Mouse (Mus musculus) adrenal gland, postnatal 14 days (tissue): ENCODE measurements around the gene Cd52. TPM values are rescaled to one million over a fixed set of nuclear protein-coding genes. Genes with fewer than 3 reads are reported as not detected.

Experiments used
- DNase-seq: peaks from one replicate; pipeline ENCODE4 v3.0.0; 2021; ENCODE audit warnings: mixed read lengths
- total RNA-seq: library from RNA; stranded (reverse); gene quantifications from 2 replicates; pipeline ENCODE4 v1.2.3, GENCODE M21; 2021

The Cd52 gene
- total RNA-seq, 1 experiment from 2014 or later = 9.3 TPM

DNA sequence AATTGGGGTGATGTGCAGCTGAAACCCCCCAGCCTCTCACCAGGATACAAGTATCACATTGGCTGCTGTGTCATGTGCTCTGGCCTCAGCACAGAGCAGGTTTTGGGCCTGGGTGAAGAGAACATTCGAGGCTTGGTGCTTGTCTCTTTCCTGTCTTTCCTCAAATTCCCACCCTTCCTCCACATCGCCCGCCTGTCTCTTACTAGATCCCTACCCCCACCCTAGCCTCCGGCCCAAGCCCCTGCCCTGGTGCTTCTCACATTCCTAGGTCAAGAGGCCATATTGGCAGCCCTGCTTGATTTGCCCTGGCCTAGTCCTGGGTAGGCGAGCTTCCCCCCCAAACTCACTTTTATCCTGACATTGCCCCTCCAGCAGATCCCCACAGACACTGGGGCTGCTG is 24.2 kb upstream of the Cd52 start:
- no peak for DNase-seq

DNA sequence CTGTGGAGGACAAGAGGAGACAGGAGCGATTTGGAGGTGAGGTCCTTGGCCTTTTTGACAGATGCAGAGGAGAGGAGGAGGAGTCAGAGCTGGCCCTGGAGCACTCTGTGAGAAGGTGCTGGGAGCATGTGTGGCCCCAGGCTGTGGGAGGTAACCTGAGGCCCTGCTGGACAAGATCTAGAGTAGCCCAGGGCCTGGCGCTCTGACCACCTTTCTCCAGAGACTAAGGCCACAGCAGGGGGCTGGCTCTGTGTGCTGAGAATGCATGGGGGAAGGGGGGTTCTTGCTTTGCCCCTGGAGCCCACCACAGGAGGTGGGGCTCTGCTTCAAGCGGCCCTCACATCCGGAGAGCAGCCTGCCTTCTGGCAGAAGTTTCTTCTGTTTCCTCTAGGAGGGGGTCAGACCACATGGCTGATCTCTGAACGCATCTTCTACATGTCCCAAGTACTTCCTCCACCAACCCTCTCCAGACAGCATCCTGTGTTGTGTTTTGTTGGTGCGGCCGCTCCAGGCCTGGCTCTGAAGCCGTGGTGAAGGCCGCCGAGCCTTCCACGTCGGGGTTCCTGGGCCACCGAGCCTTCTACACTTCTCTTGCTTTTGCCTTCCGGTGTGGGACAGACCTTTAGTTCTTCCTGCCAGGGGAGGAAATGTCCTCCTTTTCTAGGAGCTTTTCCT is 23.4 kb upstream of the Cd52 start:
- no peak for DNase-seq

DNA sequence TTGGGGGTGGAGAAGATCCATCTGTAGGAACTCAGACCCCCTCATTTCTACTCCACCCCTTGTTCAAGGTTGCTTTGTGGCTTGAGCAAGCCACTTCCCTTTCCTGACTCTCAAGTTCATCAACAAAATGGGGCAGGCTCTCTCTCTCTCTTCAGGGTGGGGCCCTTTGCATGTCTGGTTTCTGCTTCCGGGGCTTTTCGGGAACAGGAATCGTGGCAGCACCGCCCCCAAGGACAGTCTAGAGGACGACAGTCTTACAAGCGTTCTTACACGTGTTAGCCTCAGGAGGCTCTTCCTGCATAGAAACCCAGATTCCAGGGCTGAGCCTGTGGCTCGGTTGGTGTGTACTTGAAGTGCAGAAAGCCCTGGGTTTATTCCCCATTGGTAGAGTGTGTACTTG is 22.1 kb upstream of the Cd52 start:
- no peak for DNase-seq

DNA sequence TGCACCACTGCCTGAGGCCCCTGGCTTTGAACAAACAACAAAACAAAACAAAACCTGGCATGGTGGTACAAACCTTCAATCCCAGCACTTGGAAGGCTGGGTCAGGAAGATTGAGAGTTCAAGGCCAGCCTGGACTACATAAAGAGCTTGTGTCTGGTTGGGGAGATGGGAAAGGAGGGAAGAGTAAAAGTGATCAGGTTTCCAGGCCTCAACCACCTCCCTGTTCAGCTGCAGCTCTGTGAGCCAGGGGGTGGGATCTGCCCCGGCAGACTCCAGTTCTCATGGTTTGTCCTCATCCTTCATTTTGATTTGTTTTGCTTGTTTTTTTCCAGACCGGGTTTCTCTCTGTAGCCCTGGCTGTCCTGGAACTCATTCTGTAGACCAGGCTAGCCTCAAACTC is 21.6 kb upstream of the Cd52 start:
- no peak for DNase-seq

DNA sequence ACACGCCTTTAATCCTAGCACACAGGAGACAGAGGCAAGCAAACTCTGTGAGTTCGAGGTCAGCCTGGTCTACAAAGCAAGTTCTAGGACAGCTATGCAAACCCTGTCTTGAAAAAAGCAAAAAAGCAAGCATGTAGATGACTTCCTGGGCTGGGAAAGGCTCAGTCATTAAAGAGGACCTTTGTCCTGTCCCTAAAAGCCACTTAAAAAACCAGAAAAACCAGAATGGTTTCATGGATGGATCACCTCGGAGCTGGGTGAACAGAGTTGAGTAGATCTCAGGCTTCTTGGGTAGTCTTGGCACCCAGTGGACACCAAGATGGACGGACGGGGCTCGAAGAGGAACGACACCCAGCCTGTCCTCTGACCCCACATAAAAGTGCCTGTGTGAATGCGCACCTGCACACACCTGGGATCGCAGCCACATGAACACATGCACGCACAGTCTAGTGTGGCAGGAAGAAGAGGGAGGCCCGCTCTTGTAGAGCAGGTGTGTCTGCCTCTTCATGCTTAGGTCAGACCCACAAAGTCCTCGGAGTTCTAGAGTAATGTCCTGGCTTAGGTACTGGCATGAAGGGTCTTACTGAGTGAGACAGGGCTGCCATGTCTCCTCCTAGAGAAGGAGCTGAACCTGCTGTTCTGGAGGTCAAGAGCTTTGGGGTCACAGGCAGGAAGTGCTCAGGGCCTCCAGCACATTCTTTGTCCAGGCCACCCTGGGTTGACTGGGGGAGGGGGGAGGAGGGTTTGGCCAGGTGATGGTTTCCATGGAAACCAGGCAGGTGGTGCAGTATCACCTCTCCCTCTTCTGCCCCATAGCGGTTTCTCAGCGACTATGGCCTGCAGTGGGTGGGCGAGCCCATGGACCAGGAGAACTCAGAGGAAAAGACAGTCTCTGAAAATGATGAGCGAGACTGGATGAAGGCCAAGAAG is 20.6 kb upstream of the Cd52 start:
- DNase-seq = no peak

DNA sequence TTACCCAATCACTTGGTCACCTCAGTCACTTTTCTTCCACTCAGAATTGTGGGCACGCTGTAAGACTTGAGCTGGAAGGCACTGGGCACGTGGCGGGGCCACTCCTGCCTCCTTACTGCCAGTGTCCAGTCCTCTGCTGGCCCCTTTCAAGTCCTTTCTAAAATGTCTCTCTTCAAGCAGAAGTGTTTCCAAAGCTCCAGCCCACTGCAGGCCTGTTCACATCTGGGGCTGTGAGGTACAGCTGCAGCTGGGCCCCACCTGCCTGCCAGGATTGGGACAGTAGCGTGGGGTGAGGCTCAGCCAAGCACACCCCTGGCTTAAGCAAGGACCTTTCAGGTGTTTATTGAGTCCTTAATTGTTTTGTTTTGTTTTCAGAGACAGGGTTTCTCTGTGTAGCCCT is 19.2 kb upstream of the Cd52 start:
- no peak for DNase-seq

DNA sequence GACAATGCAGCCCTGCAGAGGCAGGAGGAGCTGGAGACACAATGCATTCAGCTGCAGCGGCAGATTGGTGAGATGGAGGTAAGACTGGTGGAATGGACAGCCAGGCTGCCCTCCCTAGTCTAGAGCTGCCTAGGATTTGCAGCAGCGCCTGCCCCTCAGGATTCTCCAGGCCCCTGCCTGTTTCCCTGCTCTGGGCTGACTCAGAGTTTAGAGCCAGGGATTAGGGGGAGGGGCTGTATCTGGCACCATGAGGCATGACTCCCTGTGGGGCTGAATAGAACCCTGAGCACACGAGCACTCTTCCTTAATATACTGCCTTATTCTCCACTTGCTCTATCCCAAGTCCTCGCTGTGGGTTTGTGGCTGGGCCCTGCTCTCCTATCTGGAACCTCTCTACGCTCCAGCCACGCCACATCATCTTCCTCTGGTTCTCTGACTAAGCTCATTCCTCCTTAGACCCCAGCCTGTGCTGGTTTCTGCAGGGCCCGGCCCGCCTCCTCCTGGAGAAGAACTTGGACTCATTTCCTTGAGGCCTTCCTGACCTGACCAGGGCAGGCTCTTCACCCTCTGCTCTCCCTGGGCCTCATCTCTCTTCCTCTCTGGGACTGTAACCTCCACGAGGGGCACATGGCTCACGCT is 18.6 kb upstream of the Cd52 start:
- no peak for DNase-seq

DNA sequence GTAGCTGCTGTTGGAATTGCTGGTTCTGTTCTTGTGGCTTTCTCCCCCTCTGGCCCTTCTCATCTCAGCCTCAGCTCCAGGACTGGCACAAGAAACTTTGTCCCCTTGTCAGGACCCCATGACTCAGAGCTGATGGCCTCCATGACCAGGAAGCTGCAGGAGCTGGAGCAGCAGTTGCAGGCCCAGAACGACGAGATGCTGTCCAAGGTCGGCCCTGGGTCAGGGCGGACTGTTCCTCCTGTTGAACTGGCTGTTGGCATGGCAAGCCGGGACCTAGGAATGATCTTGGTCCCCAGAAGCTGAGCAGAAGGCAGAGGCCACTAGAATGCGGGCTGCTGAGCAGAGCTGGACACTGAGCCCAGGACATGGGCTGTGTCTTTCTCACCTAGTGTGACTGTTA is 17.5 kb upstream of the Cd52 start:
- no peak for DNase-seq

DNA sequence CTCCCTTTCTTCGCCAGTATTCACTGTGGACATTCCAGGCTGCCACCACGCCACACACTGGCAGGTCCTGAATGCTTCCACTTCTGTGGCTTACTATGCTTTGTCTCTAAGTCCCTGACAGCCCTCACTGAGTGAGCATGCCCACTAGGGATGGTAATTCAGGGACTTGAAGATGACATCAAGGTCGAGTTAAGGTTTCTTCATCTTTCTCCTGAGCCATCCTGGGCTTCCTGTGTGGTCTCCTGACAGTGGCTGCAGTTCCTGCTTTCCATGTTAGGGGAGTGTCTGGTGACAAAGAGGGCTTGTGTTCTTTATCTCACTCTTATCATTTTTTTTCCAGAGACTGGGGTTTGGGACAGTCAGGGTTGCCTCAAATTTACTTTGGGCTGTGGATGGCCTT is 15.8 kb upstream of the Cd52 start:
- DNase-seq = no peak

DNA sequence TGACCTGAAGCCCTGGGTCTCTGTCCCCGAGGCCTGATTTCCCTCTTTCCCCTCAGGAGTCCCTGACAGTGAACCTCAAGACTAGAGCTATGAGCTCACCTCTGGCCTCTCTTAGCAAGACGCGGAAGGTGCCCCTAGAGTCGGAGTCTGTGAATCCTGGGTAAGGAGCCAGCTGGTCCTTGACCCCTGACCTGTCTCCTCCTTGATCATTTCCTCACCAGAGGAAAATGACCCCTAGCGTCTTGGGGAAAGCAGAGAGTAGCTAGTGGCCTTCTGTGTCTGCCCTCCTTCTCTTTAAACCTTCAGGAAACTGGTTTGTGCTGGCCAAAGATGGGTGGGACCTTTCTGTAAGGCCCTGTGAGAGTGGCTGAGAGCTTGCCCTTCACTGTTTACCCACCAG is 13.3 kb upstream of the Cd52 start:
- no peak for DNase-seq

DNA sequence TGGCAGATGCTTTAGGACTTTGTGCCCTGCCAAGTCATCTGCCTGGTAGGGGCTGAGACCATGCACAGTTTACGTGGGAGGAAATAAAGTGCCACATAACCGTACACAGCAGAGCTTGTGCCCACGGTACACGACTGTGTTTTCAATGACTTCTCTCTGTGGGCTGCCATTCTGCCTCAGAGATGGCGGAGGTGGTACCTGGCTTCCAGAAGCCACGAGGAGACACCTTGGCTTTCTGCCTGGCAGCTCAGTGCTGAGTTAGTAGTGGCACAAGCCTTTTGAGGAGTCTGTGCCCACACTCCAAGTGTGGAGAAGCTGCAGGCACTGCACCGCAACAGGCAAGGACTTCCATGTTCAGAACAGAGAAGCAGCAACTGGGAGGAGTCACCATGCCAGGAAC is 12.8 kb upstream of the Cd52 start:
- DNase-seq = no peak

DNA sequence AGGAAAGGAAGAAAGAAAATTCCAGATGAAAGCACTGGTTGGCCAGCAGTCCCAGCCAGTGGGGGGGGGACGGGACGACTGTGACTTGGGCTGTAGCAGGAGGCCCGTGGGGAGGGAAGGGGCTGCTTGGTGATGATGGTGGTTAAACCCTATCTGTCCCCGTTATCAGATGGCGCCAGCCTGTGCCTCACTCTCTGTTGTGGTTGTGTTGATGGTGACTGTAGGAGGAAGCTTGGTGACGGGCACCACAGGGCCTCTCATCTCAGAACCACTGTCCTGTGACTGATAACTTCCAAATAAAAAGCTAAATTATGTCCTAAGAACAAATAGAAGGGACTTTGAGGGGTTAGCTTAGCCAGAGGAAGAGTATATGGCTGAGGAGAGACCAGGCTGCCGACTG is 11.2 kb upstream of the Cd52 start:
- DNase-seq = no peak

DNA sequence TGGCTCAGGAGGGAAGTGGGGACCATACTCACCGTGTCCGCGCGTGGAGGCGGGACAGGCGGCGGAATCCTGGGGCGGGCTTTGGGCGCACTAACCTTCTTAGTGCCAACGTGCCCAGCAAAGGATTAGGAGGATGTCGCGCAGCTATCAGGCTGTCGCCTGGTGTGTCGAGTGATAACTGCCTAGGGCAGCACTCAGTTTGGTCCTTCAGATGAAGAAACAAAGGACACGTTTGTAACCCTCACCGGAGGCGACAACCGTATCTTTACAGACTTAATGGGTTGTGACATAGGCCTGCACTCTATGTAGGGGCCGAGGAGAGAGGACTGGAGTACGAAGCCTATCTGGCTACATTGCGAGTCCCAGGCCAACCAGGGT is 7.8 kb upstream of the Cd52 start:
- no peak for DNase-seq

DNA sequence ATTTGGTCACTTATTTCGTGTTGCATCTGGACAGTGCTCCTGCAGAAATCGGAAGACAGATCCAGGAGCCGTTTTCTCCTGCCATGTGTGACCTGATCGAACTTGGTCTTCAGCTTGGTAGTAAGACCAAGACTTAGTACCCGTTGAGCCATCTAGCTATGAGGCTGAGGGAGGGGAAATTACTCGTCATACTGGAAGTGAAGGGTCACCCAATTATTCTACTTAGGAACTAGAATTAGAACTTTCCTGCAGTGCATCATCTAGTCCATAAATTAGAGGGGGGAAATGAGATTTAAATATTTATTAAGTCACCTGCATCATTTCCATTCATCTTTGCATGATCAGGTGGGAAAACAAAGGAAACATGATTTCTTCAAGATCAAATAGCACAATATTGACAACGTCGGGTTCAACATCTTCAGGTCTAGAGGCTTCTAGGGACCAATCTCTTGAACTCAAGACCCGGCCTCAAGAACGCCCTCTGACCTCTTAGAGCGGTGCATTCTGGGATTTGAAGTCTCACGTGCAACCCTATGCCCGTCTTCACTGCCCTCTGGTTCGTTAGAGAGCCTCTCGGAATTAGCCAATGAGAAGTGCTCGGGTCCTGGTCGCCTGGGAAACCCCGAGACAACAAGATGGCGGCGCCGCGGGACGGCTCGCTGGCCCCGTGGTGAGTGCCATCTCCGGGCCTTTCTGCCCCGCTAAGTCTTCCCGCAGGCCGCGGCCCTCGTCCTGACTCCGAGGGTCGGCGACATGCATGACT is 7.3 kb upstream of the Cd52 start, which contains the start of gene Ubxn11:
TSS of gene Ubxn11 (plus strand) at position 592 of the 763 bp plus-strand sequence.
- DNase-seq = peak; percentile 95

DNA sequence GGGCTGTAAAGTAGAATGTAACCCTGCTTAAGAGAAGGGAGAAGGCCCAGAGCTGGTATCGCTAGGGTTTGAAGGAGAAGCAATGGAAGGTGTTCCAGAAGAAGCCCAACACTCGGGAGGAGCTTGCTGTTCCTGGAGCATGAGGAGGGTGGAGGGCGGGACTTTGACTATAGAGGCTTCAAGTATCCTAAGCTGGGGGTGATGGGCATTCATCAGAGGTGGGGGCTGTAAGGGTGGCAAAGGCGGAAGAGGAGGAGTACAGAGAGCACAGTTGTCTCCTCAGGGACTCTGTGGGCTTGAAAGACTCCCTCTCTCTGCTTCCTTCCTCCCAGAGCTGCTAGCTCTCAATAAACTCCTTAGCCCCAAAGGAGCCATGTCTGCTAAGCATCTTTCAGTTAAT is 5.4 kb upstream of the Cd52 start:
- DNase-seq = no peak

DNA sequence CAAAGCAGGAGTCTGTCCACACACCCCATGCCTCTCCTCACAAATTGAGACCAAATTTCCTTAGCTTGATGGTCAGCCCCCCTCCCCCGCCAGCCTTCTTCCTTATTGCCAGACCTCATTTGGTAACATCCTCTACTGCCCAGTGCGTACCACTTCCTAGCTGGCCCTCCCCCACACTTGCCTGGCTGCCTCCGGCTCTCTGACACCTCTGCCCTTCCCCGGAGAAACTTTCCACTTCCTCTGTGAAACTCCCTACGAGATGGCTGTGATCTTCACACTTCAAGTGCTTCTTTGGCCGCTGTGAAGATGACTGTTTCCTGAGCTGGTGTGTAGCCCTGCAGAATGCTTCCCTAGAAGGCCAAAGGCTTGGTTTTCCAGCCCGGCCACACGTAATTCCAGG is 3.7 kb upstream of the Cd52 start:
- DNase-seq = peak; percentile 61

DNA sequence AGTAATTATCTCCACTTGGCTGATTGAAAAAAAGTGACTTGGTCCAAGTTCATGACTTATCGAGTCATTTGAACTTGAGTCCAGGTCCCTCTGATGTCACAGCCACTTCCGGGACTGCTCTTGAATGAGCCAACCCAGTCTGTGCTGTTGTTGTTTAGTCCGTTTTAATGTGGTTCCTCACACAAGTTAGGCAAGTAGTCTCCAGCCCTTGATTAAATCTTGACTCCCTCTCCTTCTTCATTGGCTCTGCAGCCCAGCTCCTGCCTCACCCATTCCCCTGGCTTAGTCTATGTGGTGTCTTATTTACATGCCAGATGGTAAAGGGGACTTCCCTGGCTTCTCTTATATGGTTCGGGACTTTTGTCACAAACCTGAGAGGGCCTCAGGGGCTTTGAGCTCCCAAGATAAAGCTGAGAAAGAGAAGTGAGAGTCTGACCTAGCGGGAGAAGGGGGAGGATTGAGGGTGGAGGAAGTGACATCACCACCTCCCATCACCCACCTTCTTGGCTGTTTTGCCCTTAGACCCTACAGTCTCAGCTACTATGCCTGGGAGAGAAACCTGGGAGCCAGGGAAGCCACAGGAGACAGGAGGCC is 2.2 kb upstream of the Cd52 start:
- no peak for DNase-seq

DNA sequence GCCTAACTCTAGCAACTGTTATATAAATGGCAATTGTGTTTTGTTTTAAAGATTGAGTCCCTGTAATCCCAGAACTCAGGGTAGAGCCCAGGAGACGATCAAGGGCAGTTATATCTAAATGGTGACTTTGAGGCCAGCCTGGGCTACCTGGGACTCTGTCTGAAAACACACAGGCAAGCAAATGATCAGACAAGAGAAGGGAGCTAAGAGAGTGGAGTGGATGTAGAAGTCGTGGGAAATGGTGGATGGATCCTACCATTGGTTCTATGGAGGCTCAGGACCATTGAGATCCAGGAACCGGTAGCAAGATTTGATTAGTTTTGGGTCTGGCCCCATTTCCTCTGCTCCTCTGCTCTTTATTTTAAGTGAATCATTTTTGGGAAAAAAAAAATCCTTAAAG is 1.2 kb upstream of the Cd52 start:
- no peak for DNase-seq

DNA sequence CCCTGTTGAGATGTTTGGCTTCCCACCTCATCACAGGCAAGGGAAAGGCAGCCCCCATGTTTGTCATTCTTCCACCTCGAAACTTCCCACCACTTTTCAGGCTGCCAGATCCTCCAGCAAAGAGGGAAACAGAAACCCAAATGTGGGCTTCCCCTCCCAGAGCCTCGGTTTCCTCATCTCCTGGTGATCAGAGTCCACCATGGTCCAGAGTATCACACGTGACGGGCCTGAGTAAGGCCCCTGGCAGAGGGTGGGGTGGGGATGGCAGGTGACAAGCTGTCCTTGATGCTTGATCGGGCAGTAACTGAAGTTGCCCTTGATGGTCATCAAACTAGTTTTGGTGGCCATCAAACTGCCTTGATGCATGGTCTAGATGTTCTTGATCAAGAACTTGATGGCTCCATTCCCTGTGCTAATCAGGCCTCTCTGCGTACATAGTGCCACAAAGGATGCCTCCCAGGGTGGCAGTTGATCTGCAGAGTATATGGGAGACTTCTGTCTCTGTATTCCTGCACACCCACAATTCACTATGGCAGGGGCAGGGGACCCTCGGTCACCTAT is 798 bp downstream of the Cd52 start:
- DNase-seq = no peak

DNA sequence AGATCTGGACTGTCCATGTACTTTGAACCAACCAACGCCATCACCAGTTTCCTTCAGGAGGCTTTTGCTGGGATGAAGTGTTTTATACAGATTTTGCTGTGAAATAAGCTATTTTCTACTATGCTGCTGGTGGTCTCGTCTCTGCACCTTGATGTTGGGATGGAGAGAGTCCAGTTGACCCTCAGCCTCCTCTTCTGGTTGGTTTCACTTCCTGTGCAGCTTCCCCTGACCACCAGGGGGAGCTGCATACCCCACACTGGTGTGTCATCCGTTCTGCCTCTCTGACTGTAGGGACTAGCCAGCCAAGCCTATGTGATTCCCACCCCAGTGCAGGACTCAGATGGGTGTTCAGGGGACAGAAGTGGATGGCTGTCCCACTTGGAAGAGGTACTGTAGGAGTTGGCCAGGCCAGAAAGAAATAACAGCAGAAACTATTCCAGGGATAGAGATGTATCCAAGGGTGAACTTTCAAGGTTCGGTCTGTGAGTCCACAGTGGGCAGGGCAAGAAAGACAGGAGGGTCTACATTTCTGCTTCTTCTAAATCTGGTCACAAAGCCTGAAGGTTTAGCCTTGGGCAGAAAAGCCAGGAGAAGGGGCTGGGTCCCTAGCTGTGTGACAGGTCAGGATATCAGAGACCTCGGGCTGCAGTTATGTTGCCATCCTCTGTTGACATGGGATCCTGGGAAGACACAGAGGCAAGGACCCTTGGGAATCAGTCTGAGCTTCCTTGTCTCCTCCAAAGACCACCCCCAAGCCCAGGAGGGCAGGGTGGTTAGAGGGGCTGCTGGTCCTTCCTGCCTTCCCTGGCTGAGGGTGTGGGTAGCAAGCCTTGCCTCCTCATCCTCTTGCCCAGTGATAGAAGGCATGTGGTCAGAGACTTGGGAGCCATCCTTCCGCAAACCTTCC is 2.2 kb downstream of the Cd52 start:
- peak; percentile 84 for DNase-seq

DNA sequence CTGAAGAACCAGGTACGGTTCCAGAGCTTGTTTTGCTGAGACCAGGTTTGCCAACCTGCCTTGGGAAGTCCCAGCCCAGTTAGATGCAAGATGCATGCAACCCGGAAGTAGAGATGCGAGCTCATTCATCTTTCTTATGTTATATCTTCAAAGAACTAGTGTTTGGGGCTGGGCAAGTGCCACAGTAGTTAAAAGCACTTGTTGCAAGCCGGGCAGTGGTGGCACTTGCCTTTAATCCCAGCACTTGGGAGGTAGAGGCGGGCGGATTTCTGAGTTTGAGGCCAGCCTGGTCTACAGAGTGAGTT is 3.7 kb downstream of the Cd52 start:
- DNase-seq = no peak
